Mouse (Mus musculus): ENCODE data around the gene Dtnbp1.

Gene Dtnbp1

GRCm38 (mm10) chr13:44903416-44903815, 98.5 kb downstream of the Dtnbp1 start:
- DNase-seq (ENCODE audit: low spot score), result no peak

GRCm38 (mm10) chr13:44902299-44902698, 99.6 kb downstream of the Dtnbp1 start:
- DNase-seq (ENCODE audit: low spot score), result no peak

DNA sequence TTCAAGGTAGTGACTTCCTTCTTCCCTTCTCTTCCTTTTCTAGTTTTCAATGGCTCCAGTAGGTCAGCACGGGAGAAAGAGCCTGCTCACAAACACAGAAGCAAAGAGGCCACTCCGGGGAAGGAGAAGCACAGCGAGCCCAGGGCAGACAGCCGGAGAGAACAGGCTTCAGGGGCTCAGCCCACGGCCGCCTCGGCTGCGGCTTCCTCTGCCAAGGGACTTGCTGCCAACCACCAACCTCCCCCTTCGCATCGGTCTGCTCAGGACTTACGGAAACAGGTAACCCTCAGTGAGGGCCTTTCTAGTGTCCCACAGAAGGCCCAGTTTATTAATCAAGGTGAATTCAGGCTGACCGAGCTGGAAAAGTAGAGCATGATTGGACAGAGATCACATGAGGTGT, 105.7 kb downstream of the Dtnbp1 start:
- no peak for DNase-seq (ENCODE audit: low spot score)

DNA sequence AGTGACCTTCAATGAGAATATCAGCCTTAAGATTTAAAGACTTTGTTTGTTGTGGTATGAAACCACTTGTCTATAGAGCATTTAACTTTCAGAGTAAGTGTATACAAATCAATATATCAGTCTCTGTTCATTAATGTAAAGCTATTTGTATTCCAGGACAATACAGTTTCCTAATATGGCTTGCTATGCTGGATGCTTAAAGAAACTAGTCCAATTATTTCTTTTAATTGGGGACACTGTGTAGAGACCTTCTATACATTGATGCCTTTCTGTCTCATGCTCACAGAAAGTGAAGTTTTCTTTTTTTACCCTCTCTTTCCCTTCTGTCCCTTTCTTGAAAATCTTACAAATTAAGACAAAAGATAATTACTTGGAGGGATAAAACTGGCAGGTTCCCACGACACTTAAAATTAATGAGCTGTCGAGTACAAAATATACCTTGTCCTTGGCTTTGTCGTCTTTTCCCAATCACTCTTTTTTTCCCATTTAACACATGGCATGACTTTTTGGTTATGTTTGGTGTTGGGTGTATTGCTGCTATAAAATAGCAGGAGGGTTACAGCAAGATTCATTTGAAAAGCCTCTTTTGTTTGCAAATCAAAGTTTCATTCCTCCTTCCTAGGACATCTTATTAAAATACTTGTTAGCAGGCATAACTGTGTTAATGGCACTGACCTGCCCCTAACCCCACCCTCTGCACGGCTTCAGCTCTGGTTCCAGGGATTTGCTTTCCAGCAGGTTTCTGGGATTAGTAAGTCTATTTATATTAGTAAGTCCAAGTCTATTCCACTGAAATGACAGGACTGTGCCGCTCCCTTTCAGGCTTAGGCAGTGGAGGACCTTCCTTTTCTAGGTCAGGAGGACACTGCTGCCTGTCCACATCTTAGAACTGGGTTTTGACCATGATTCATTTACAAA, 109.9 kb downstream of the Dtnbp1 start:
- no peak for DNase-seq (ENCODE audit: low spot score)

DNA sequence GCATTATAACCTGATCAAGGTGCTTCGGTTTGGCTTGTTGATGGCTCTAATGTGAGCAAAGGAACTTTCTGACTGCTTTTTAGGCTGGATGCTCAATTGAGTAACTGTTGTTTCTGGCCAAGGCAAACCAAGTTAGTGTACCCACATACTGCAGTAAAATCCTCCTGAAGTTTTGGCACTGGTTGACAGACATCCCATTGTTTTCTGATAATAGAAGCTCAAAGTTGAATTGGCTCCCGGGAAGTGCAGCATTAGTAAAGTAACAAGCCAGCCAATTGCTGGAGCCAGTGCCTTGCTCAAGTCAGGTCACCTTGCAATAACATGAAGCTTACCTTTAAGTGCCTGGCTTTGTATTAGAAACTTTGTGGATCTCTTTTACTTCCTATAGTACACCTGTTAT, 111.3 kb downstream of the Dtnbp1 start:
- DNase-seq (ENCODE audit: low spot score), result no peak

DNA sequence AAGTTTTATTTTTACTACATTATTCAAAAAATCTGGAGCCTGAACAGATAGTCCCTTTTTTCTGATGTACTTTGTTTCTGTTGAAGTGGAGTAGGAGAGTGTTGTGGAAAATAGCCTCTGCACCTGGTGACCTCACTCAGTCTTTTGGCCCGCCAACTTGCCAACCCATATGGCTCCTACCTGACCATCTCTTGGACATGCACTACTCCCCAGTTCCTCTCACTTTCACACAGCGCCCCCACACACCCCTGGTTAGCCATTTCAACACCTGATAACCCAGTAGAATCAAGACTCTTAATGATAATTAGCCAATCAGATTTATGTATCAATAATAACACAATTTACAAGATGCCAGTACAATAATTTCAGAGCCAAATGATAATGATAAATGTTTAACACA, 115.7 kb downstream of the Dtnbp1 start:
- DNase-seq (ENCODE audit: low spot score), result no peak

DNA sequence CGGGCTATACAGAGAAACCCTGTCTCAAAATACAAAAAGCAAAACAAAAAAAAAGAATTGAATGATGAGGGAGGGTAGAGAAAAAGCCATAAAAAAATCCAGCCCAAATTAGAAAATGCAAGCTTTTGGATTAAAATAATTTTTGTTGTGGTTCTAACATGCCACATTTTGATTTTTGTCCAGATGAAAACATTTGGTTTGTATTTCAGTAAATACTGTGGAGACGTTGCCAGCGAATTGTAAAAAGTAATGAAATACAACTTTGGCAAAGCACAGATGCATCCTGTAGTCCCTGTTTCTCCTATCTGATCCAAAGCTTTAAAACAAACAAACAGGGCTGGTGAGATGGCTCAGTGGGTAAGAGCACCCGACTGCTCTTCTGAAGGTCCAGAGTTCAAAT, 120.9 kb downstream of the Dtnbp1 start:
- DNase-seq (ENCODE audit: low spot score), result no peak

DNA sequence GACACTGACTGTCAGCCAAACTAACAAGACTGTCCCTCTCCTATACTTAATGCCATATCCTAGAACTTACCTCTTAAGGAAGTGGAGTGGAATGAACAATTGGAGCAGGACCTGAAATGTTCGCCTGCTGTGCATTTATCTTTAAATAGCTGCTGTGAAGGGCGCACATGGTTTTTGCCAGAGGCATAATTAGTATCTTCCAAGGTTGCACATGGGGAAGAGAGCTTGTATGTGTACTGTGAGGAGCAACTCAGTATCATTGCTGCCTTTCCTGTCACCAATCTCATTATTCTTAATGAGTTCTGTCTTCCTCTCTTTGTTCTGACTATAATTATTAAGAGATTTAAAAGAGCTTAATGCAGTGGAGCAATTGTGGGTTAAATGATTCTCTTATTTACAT, 125.1 kb downstream of the Dtnbp1 start:
- no peak for DNase-seq (ENCODE audit: low spot score)

Measured in urinary bladder, postnatal 14 days (tissue).